Mouse (Mus musculus) embryonic fibroblast, embryonic 13.5 days (primary cell): Measurements from ENCODE around the gene Phc1. TPM values are rescaled to one million over a fixed set of nuclear protein-coding genes. Genes with fewer than 3 reads are reported as not detected.

Experiments used
- H3K27ac ChIP-seq: 2 replicates; pipeline ENCODE4 v1.5.1; 2012; ENCODE audit warnings: low read length, control low read depth, inconsistent platforms; ENCODE audit not compliant: insufficient read depth
- H3K4me1 ChIP-seq: 2 replicates; pipeline ENCODE4 v1.6.1; 2011; ENCODE audit warnings: low read length; ENCODE audit not compliant: control insufficient read depth, insufficient read depth
- H3K4me3 ChIP-seq: 2 replicates; pipeline ENCODE4 v1.5.1; 2011; ENCODE audit warnings: mild to moderate bottlenecking, control low read depth, low read length; ENCODE audit not compliant: insufficient read depth
- CTCF ChIP-seq: IDR thresholded peaks from 2 replicates; pipeline ENCODE4 v1.5.1; 2011; ENCODE audit warnings: mild to moderate bottlenecking, control low read depth, low read length, moderate library complexity, borderline replicate concordance; ENCODE audit not compliant: insufficient read depth
- POLR2A ChIP-seq: IDR thresholded peaks from 2 replicates; pipeline ENCODE4 v1.6.1; 2011; ENCODE audit warnings: low read depth, mild to moderate bottlenecking, control low read depth, low read length, moderate library complexity
- polyA plus RNA-seq: library from polyadenylated mRNA; stranded (reverse); fragments of >200 nt; gene quantifications from 2 replicates; pipeline ENCODE4 v1.2.4, GENCODE M21; 2011; ENCODE audit warnings: low read depth; ENCODE audit not compliant: missing spikeins, insufficient read length

Phc1 gene
- polyA plus RNA-seq, 1 experiment, result 32.0 TPM

GRCm38 (mm10) chr6:122289313-122289712 lies 51.0 kb downstream of the Phc1 start:
- H3K4me1 ChIP-seq, result no peaks in the 10 kb centered on the region
- no peak overlapping the region for H3K4me3 ChIP-seq
- no peak overlapping the region for H3K27ac ChIP-seq
- no peak for TF ChIP-seq CTCF

GRCm38 (mm10) chr6:122288263-122288662 lies 52.1 kb downstream of the Phc1 start:
- no peaks in the 10 kb centered on the region for H3K4me1 ChIP-seq
- no peak overlapping the region for H3K27ac ChIP-seq
- TF ChIP-seq POLR2A (no peak), CTCF (no peak)
- no peak overlapping the region for H3K4me3 ChIP-seq

GRCm38 (mm10) chr6:122284823-122285222 lies 55.5 kb downstream of the Phc1 start:
- Histone ChIP-seq H3K4me3 (no peak overlapping the region), H3K4me1 (no peaks in the 10 kb centered on the region), H3K27ac (no peak overlapping the region)
- TF ChIP-seq POLR2A (no peak), CTCF (no peak)

- Histone ChIP-seq H3K4me3 (no peak overlapping the region), H3K4me1 (no peaks in the 10 kb centered on the region), H3K27ac (no peak overlapping the region)
- no peak for TF ChIP-seq CTCF
- TF ChIP-seq POLR2A, result no peak
Observed at GRCm38 (mm10) chr6:122284304-122284703, 56.1 kb downstream of the Phc1 start.

- TF ChIP-seq CTCF, result no peak
- no peak for TF ChIP-seq POLR2A
- Histone ChIP-seq H3K4me3 (no peak overlapping the region), H3K4me1 (no peaks in the 10 kb centered on the region), H3K27ac (no peak overlapping the region)
Observed at GRCm38 (mm10) chr6:122283429-122283828, 56.9 kb downstream of the Phc1 start.

GRCm38 (mm10) chr6:122282782-122283181 lies 57.6 kb downstream of the Phc1 start, which contains the start of gene Klrg1:
Gene Klrg1 (minus strand): TSS chr6:122282882.
- Histone ChIP-seq H3K27ac (no peak within 1 kb of the TSS), H3K4me3 (no peak within 1 kb of the TSS), H3K4me1 (no peaks in the 10 kb centered on the region)
- no peak for TF ChIP-seq POLR2A
- no peak for TF ChIP-seq CTCF

- Histone ChIP-seq H3K4me1 (no peaks in the 10 kb centered on the region), H3K27ac (no peak overlapping the region), H3K4me3 (no peak overlapping the region)
- TF ChIP-seq CTCF (no peak), POLR2A (no peak)
Observed at GRCm38 (mm10) chr6:122276565-122276964, 63.8 kb downstream of the Phc1 start.

GRCm38 (mm10) chr6:122274546-122274945 lies 65.8 kb downstream of the Phc1 start:
- TF ChIP-seq POLR2A (no peak), CTCF (no peak)
- H3K4me3 ChIP-seq, result no peak overlapping the region
- no peak overlapping the region for H3K27ac ChIP-seq
- H3K4me1 ChIP-seq, result no peaks in the 10 kb centered on the region

GRCm38 (mm10) chr6:122270152-122270551 lies 70.2 kb downstream of the Phc1 start:
- no peaks in the 10 kb centered on the region for H3K4me1 ChIP-seq
- TF ChIP-seq CTCF (no peak), POLR2A (no peak)
- H3K4me3 ChIP-seq, result no peak overlapping the region
- no peak overlapping the region for H3K27ac ChIP-seq

GRCm38 (mm10) chr6:122269170-122269569 lies 71.2 kb downstream of the Phc1 start:
- Histone ChIP-seq H3K4me1 (no peaks in the 10 kb centered on the region), H3K4me3 (no peak overlapping the region), H3K27ac (no peak overlapping the region)
- no peak for TF ChIP-seq POLR2A
- TF ChIP-seq CTCF, result no peak

GRCm38 (mm10) chr6:122268561-122268960 lies 71.8 kb downstream of the Phc1 start:
- Histone ChIP-seq H3K27ac (no peak overlapping the region), H3K4me3 (no peak overlapping the region), H3K4me1 (no peaks in the 10 kb centered on the region)
- TF ChIP-seq CTCF (no peak), POLR2A (no peak)

Other genes with a start within 250 kb of the Phc1 start
- not detected in 2 replicates for gene Klrg1, start 57.7 kb downstream of the Phc1 start, polyA plus RNA-seq
- gene M6pr, start 31.8 kb downstream of the Phc1 start, polyA plus RNA-seq, result 136 and 149 TPM in 2 replicates
- gene Rimklb, start 158.2 kb upstream of the Phc1 start, polyA plus RNA-seq, result 0.97 and 1.3 TPM in 2 replicates
- 66.5 and 67.6 TPM in 2 replicates for gene Mfap5, start 165.3 kb upstream of the Phc1 start, polyA plus RNA-seq
- not detected in 2 replicates for gene Aicda, start 213.2 kb upstream of the Phc1 start, polyA plus RNA-seq